16 mouse cellular contexts compared by ENCODE assay signal in genomic region chr11:108162639-108163038, GRCm38 (mm10).
DNase-seq lines count a peak whose midpoint lies in the region; ATAC-seq and TF ChIP-seq lines count a peak whose summit lies in the region.
"Had no signal": no experiment of that assay in that cellular context is flagged by ENCODE, and none has a peak within 500 bp of the region (broad histone marks: within the 10 kb centered on the region; RNA-seq: fewer than 3 reads in every experiment).

No protein-coding gene starts in this region.

- H3K4me3 ChIP-seq in midbrain, embryonic 10.5 days: no peak overlapping the region
- no peak overlapping the region for H3K4me3 ChIP-seq in midbrain, embryonic 16.5 days (ENCODE audit: low read depth, low read length)
- H3K4me3 ChIP-seq in forebrain, embryonic 15.5 days: no peak overlapping the region
- H3K4me3 ChIP-seq in midbrain, embryonic 12.5 days: no peak overlapping the region
- no peak overlapping the region for H3K4me3 ChIP-seq in heart, adult 2 months
- H3K4me3 ChIP-seq: liver, embryonic 13.5 days had no signal

- H3K36me3 ChIP-seq in midbrain, embryonic 10.5 days: no peaks in the 10 kb centered on the region
- H3K36me3 ChIP-seq in midbrain, embryonic 16.5 days (ENCODE audit: control insufficient read depth, insufficient read depth, low read length): no peaks in the 10 kb centered on the region
- no peaks in the 10 kb centered on the region for H3K36me3 ChIP-seq in forebrain, embryonic 15.5 days
- H3K36me3 ChIP-seq in midbrain, embryonic 12.5 days: no peaks in the 10 kb centered on the region
- no peaks in the 10 kb centered on the region for H3K36me3 ChIP-seq in heart, adult 2 months (ENCODE audit: control insufficient read depth, insufficient read depth, low read length)
- H3K36me3 ChIP-seq: liver, embryonic 13.5 days had no signal

- no peak for TF ChIP-seq POLR2A in heart, adult 2 months (IDR thresholded peaks at IDR 0.05; ENCODE audit: insufficient read depth, low read depth, low read length)

- no peak overlapping the region for H3K9ac ChIP-seq in midbrain, embryonic 16.5 days (ENCODE audit: low read depth, low read length)
- no peak overlapping the region; the same call in 1 of the 2 replicates for H3K9ac ChIP-seq in forebrain, embryonic 15.5 days (replicated peaks)
- no peak overlapping the region for H3K9ac ChIP-seq in midbrain, embryonic 12.5 days (replicated peaks)
- H3K9ac ChIP-seq in heart, adult 2 months (ENCODE audit: low read depth, low read length): no peak overlapping the region
- H3K9ac ChIP-seq: liver, embryonic 13.5 days had no signal

- H3K27me3 ChIP-seq in midbrain, embryonic 10.5 days (ENCODE audit: low read depth, poor library complexity, severe bottlenecking): no peaks in the 10 kb centered on the region
- H3K27me3 ChIP-seq in midbrain, embryonic 16.5 days (ENCODE audit: control insufficient read depth, insufficient read depth, low read depth, low read length): no peaks in the 10 kb centered on the region
- H3K27me3 ChIP-seq in forebrain, embryonic 15.5 days: no peaks in the 10 kb centered on the region
- no peaks in the 10 kb centered on the region for H3K27me3 ChIP-seq in midbrain, embryonic 12.5 days
- no peaks in the 10 kb centered on the region for H3K27me3 ChIP-seq in heart, adult 2 months (ENCODE audit: control insufficient read depth, insufficient read depth, low read length)
- H3K27me3 ChIP-seq: liver, embryonic 13.5 days had no signal

- H3K9me3 ChIP-seq in midbrain, embryonic 10.5 days (replicated peaks): no peaks in the 10 kb centered on the region; the same call in 1 of the 2 replicates
- H3K9me3 ChIP-seq in midbrain, embryonic 16.5 days (replicated peaks; ENCODE audit: control insufficient read depth, low read length, poor library complexity, severe bottlenecking): peaks cover 3% of the 10 kb centered on the region; the same call in 1 of the 2 replicates
- no peaks in the 10 kb centered on the region for H3K9me3 ChIP-seq in forebrain, embryonic 15.5 days
- H3K9me3 ChIP-seq in midbrain, embryonic 12.5 days: peaks cover 10% of the 10 kb centered on the region; the same call in 1 of the 2 replicates
- H3K9me3 ChIP-seq: liver, embryonic 13.5 days had no signal

- no peak for DNase-seq in midbrain, embryonic 10.5 days (ENCODE audit: low spot score)
- no peak for DNase-seq in spleen, adult 12 weeks (ENCODE audit: low spot score)
- no peak for DNase-seq in heart, adult 2 months
- no peak for DNase-seq in adrenal gland, postnatal 36 days
- DNase-seq: B cell, adult 2 months; gastrocnemius, postnatal 14 days; heart, postnatal 4 days; kidney, adult 2 months; liver, embryonic 13.5 days; right cerebral cortex, postnatal 14 days; thymus, postnatal 36 days had no signal

- H3K27ac ChIP-seq in midbrain, embryonic 10.5 days (replicated peaks): peak overlapping the region; percentile 77
- H3K27ac ChIP-seq in midbrain, embryonic 16.5 days (ENCODE audit: low read length): no peak overlapping the region
- peak overlapping the region; percentile 78 for H3K27ac ChIP-seq in forebrain, embryonic 15.5 days (replicated peaks)
- H3K27ac ChIP-seq in midbrain, embryonic 12.5 days (replicated peaks): peak overlapping the region; percentile 71
- no peak overlapping the region for H3K27ac ChIP-seq in heart, adult 2 months
- H3K27ac ChIP-seq: liver, embryonic 13.5 days had no signal

- H3K79me2 ChIP-seq in heart, adult 2 months (replicated peaks; ENCODE audit: control insufficient read depth, insufficient read depth, low read length): no peaks in the 10 kb centered on the region

- no peak overlapping the region for H3K4me2 ChIP-seq in midbrain, embryonic 16.5 days (ENCODE audit: low read length)
- no peak overlapping the region for H3K4me2 ChIP-seq in forebrain, embryonic 15.5 days (replicated peaks)
- no peak overlapping the region for H3K4me2 ChIP-seq in midbrain, embryonic 12.5 days (replicated peaks)
- H3K4me2 ChIP-seq: heart, embryonic 11.5 days; liver, embryonic 13.5 days had no signal

- no peak for TF ChIP-seq EP300 in heart, adult 2 months (IDR thresholded peaks at IDR 0.05; ENCODE audit: insufficient read depth, low read depth, low read length)

- TF ChIP-seq CTCF in heart, adult 2 months (IDR thresholded peaks at IDR 0.05): no peak

- ATAC-seq in midbrain, embryonic 16.5 days: no peak
- ATAC-seq in forebrain, embryonic 15.5 days (replicated peaks): peak; percentile 59; the same call in 1 of the 2 replicates
- peak; percentile 34; the same call in 1 of the 2 replicates for ATAC-seq in midbrain, embryonic 12.5 days (ENCODE audit: low FRiP score, low read depth)
- ATAC-seq: lung, postnatal 0 days had no signal

- 83% methylated on average over 1 of the region's 1 CpGs for WGBS in midbrain, embryonic 10.5 days
- 65% methylated on average over 1 of the region's 1 CpGs for WGBS in midbrain, embryonic 16.5 days
- WGBS in forebrain, embryonic 15.5 days: 53% methylated on average over 1 of the region's 1 CpGs
- 93% methylated on average over 1 of the region's 1 CpGs for WGBS in midbrain, embryonic 12.5 days
- WGBS in heart, adult 2 months: 90% methylated on average over 1 of the region's 1 CpGs

- H3K4me1 ChIP-seq in midbrain, embryonic 10.5 days: peaks cover 19% of the 10 kb centered on the region
- H3K4me1 ChIP-seq in midbrain, embryonic 16.5 days (ENCODE audit: control insufficient read depth, insufficient read depth, low read length): peaks cover 8% of the 10 kb centered on the region
- H3K4me1 ChIP-seq in forebrain, embryonic 15.5 days: peaks cover 29% of the 10 kb centered on the region
- H3K4me1 ChIP-seq in midbrain, embryonic 12.5 days: peaks cover 20% of the 10 kb centered on the region
- H3K4me1 ChIP-seq in heart, adult 2 months (ENCODE audit: control insufficient read depth, insufficient read depth, low read length): peaks cover 3% of the 10 kb centered on the region
- H3K4me1 ChIP-seq: liver, embryonic 13.5 days had no signal

- intact Hi-C loops in heart, adult 2 months (cut with DNase I): no loop called here

Comparison
In these comparisons a context has a peak if more than half of its experiments do, and no peak if none do; other contexts are left out.
1. H3K27ac ChIP-seq: peak in midbrain, embryonic 10.5 days (single experiment), forebrain, embryonic 15.5 days (single experiment) and midbrain, embryonic 12.5 days (single experiment); none in midbrain, embryonic 16.5 days (single experiment) and heart, adult 2 months (single experiment).